Mouse (Mus musculus) cerebellum, adult (tissue): ENCODE measurements around the gene Mafk.

Source experiments
- ATAC-seq: cut with Nextera tagmentation; 2 replicates; pipeline ENCODE4 v1.9.2; 2017; ENCODE audit warnings: mild to moderate bottlenecking, moderate library complexity, mixed read lengths; ENCODE audit not compliant: insufficient number of reproducible peaks, low FRiP score, low TSS enrichment

Gene Mafk

DNA sequence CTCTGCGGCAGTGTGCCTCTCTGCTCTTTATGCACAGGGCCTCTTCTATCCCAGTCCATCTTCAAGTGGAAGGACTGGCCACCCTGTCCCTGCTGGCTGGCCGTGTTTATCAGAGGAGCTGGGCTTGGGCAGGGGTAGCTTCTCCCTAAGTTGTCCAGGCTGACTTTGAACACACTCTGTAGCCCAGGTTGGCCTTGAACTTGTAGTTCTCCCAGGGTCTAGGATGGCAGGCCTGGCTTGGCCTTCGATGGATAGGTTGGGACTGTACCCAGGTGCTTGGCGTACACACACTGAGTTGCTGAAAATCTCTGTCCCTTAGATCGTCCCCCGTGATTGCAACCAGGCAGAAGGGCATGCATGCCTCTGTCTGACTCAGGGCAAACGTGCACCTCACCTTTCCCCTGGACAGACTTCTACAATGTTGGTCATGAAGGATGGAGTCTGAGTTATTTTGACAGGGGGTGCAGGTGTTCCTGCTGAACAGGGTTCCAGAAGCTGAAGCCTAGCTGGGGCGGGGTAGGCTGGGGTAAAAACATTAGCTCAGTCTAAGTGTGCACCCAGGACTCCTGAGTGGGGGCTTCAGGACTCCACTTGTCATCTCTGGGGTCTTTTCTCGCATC, 4.8 kb downstream of the Mafk start:
- ATAC-seq: no peak

DNA sequence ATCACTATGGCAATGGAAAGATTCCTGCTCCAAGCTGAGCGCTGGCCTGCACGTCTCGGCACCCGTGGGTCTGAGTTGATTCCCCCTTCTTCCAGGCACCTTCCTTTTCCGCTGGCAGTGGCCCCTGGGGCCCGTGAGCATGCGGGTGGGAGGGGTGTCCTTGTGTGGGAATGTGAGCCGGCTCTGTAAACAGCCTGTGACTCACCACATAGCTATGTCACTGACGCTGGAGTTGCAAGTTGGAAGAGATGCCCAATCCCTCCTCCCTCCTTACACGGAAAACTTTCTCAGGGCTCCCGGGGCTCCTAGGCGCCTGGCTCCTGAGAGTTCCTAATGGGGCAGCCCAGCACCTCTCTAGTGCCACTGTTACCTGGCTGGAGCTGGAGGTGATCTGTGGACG, 5.6 kb downstream of the Mafk start:
- ATAC-seq: no peak

DNA sequence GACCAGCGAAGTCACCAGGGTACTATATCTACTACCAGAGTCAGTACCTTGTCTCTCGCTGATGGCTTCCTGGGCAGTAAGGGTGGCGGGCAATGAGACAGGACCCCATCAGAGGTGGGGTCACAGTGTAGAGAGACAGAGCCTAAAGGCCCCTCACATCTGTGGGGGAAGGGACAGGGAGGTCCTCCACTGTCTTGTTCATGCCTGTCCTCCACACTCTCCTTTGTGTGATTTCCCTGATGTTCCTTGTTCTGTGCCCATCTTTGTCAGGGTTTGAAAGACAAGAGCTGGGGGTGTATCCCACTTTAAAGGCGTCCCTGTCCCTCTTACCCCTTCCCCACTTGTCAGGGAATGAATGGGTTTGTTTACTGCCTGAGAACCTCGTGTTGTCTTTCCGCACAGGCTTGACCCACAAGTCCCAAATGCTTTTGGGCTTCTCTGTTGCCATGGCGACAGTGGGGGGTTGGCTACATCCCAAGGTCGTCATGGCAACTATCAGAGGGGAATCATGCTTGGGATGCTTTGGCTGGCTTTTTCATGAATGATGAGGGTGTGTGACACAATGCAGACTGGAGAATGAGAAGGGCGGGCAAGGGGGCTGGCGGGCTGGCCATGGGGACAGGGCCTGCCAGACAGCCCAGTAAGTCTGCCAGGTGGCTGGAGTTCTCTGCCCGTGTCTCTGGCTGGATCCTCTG, 6.3 kb downstream of the Mafk start:
- no peak for ATAC-seq

DNA sequence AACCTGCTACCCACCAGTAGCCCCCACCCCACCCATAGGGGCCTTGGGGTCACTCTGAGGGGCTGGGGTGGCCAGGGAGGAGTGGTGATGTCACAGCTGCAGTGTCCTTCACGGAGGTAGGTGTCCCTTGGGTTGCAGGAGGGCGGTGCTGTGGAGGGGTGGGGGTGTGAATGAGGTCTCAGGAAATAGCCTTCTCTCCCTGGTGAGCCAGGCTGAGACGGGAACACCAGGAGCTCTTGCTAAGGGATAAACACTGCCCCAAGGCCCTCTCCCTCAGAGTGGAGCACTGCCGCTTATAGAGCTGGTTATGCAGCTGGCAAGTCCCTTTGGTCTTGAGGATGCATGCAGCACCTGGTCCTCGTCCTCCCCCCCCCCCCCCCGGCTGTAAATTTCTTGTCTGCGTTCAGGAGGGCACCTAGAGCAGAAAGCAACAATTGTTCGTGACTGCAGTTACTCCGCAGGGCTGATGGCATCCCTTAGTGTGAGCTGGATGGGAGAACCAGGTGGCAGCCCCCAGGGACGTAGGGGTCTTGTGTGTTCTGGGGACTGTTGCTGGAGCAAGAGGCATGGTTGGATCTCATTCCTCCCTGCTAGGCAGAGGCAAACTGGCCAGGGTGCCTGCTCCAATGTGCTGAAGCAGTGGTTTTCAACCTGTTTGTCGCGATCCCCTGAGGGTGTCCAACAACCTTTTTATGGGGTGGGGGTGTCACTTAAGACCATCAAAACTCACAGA, 7.0 kb downstream of the Mafk start:
- ATAC-seq: no peak

DNA sequence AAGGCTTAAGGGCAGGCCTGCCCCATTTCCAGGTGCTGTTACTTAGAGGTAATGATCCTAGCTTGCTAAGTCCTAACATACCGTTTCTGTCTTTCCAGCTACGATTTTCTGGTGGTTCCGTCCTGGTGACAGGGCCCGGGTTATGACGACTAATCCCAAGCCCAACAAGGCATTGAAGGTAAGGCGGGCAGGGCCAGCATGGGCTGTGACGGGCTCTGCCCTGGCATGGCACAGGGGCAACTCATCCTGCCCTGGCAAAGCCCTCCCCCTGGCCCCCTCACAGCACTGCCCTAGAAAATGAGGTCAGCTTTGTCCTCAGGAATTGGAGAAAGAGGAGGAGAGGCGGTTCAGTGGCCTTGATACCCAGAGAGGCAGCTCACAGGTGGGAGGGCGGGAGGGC, 7.7 kb downstream of the Mafk start:
- ATAC-seq: no peak

DNA sequence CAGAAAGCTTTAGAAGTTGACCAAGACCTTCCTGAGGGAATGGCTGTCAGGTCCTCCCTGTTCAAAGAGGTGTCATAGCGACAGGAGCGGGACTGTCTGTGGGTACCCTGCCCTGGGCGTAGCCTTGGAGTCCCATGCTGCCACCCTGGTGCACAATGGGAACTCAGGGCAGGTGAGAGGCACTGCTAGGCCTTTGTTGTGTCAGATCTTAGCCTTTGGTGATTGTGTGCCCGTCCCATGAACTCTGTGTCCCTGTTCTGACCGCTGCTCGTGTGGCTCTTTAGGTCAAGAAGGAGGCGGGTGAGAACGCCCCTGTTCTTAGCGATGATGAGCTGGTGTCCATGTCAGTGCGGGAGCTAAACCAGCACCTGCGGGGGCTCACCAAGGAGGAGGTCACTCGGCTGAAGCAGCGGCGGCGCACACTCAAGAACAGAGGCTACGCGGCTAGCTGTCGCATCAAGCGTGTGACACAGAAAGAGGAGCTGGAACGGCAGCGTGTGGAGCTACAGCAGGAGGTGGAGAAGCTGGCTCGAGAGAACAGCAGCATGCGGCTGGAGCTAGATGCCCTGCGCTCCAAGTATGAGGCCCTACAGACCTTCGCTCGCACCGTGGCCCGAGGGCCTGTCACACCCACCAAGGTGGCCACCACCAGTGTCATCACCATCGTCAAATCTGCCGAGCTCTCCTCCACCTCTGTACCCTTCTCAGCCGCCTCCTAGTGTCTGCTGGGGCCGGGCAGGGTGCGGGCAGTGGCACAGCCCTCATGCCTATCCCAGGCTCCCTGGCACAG, 8.7 kb downstream of the Mafk start:
- ATAC-seq: no peak

DNA sequence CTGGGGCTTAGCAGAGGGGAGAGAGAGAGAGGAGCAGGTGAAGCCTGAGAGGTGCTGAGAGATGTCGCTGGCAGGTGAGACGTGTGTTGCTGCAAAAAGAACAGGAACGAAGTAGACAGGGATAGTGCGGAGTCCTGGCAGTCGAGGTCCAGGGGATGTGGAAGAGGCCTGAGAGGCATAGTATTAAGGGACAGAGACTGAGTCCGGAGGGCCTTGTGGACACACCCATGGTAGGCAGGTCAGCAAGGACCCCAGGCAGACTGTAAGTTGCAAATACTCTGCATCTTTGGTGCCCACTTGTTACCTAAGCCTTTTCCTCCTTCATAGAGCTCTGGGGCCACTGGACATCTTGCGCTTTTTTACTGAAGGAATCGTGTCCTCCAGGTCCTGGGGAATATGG, 9.9 kb downstream of the Mafk start:
- no peak for ATAC-seq

DNA sequence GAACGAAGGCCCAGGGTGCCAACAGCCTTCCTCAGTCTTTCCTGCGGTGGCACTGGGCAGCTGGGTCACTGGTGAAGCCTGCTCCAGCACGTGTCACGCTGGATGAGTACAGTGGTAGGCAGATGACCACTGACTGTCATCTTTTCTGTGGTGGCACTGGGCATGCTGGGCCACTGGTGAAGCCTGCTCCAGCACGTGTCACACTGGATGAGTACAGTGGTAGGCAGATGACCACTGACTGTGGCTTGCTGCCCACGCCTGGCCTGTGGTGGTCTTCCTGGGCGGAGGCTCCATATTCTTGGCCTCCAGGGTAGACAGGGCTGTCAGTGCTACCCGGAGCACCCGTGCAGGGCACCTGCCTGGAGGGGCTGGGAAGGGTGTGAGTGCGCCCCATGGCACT, 10.6 kb downstream of the Mafk start:
- no peak for ATAC-seq

DNA sequence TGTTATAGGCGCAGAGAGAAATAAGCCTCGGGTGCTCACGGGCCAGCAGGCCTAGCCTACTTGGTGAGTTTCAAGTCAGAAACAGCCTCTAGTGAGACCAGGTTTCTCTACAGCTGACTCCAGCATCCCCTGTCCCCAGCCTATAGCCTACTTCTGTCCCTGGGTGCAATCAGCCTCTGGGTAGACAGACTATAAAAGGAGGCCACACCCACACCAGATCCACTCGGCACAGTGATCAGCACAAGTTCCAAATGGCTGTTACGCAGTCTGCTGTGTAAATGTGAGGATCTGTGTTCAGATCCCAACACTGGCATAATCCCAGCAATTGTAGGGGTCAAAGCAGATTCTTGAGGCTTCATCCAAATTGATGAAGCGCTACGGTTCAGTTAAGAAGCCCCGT, 11.9 kb downstream of the Mafk start:
- ATAC-seq: no peak

DNA sequence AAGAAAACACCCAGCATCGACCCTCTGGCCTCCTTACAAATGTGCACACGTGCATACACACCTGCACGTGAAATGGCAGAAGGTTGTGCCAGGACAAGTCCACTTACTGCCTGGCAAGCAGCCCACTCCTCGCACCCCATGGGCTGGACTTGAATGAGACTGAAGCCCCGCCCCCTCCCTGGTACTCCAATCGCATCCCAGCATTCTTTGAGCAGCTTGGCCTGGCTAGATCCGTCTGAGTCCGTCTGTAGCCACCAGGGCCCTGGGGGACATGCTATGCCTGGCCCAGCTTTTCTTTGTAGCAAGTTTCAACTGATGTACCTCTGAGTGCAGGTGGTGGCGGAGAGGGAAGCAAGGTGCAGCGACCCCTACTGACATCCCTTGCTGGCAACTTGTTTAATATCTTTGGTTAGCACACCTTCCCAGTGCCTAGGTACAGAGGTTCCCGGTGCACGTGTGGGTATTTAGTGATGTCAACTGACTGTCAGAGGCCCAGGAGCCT, 12.3 kb downstream of the Mafk start:
- no peak for ATAC-seq

DNA sequence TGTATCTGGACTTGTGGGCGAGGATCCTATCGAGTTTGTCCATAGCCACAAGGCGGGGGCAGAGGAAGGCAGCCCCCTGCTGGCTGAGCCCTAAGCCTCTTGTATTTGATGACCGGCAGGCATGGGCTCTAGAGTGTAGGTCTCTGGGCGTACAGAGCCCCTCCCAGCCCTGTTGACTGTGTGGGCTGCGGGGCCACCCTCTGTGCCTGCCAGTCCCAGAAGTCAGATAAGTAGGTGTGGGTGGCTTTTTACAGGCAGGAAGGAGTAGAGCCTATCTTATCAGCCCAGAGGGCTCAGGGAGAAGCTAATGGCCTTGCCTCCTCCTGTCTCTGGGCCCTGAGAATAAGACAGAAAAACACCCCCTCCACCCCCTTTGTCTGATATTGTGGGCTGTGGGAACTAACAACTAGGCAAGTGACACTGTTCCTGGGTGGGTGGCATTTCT, 12.8 kb downstream of the Mafk start:
- ATAC-seq: no peak

DNA sequence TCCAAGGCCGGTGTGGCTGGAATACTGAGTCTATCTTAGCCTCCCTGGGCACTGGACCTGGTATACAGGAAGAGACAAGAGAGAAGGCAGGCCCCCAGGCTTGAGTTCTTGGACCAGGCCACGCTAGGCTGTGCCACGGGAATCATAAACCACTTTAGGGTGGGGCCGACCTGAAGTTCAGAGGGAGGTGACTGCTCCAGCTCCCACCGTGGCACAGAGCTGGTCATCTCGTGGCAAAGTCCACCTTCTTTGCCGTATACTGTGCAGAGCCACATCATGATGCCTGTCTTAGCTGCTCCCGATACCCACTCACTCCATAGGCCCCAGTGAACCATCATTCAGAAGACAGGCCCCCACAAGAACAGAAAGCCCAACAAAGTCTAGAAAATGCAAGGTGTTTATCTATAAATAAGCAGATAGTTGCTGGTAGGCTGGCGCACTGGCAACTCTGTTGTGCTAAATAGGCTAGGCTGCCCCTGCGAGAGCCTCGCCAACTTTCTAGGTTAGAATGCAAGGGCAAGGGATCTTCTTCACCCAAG, 13.3 kb downstream of the Mafk start:
- ATAC-seq: no peak

DNA sequence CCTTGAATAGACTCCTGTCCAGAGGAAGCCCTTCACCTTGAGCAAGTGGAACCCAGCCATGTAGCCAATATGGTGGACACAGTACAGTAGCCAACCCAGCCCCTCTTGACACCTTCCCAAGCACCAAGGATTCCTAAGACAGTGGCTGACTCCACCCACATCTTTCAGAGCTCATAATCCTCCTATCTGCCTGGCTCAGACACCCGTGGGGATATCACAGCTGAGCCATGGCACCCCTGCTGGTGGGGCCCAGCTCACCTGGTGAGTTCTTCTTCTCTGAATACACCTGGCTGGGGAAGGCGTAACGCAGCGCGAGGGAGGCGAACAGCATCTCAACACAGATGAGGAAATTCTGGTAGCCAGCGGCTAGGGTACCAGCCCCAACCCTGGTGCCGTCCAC, 14.6 kb downstream of the Mafk start:
- no peak for ATAC-seq

DNA sequence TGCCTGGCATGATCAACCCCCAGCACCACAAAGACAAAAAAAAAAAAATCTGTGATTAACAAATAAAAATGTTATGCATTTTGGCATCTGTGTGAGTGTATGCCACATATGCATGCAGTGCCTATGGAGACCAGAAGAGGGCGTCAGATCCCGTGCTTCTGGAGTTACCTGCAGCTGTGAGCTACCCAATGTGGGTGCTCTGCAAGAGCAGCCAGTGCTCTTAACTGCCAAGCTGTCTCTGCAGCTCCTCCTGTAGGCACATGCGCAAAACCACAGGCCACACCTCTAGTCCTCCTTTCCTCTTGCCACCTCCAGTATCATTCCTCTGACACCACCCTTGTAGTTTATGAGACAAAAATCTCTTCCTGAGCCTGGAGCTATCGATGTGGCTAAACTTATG, 18.1 kb downstream of the Mafk start:
- ATAC-seq: no peak

DNA sequence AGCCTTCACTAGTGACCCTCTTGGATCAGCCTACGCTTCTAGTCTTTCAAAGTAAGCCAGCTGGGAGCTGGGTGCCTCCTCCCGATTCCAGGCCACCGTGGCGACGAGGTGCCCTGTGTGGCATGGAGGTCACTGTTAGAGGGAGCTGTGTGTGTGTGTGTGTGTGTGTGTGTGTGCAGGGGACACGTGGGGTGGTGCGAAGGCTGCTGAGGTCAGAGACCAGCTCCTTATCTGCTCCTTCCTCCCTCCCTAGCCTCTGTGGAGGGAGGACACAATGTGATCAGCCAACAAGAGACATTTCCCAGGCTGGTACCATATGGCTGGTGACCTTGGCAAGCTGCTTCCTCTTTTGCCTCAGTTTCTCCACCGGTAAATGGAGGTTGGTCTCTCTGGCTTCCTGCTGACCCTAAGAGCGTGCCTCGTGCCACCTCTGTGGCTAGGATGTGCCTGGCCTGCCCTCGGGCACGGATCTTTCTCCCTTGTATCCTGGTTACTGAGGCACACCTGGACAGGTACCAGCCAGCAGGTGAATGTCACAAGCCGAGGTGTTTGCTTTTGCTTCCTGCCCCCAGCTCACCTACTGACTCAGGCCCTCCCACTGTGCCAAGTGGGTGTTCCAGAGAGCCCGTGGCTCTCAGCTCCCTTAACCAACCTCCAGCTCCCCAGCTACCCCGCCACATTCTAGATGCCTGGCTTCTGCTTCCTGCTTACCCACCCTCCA, 20.5 kb downstream of the Mafk start:
- ATAC-seq: no peak

DNA sequence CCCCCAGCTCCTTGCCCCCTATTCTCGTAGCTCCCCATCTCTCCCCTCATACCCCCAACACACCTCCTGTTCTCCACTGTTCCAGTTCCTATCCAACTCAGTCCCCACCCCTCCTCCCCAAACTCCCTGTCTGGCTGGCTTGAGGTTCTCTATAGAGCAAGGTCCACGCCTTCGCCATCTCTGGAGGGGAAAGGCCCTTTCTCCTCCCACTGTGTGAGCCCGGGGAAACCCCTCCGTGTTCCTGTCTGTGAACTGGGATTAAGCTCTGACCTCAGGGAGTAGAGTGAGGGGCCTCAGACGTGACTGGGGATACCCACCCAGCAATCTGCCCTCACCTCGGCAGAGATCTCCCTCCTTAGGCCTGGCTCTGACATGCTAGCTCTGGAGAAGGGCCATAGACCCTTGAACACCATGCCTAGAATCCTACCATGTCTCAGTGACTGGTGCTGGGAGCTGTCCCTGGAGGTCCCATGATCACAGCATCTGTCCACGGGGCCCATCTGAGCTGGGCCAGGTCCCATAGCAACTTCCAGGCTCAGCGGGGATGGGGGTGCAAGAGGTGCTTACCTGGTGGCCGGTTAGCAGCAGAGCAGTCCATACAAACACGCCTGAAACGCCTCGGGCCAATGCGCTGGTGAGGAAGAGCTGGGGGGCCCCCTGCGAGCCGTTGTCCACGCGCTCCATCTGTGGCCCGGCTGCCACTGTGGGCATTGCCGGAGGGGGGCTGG, 21.2 kb downstream of the Mafk start:
- no peak for ATAC-seq

DNA sequence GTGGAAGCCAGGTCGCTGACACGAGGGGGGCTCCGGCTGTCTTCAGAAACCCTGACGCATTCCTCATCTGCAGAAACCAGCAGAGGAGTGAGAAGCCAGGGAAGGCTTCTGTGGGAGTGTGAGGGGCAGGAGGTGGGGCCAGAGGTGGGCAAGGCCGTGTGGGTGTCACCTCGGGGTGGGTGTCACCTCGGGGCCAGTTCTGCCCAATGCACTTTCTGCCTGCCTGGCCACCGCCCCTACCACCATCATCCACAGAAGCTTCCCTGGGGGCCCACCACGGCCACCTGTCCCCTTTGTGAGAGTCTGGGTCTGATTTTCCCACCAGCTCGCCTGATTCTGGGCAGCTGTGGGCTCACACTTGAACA, 21.8 kb downstream of the Mafk start:
- ATAC-seq: no peak

DNA sequence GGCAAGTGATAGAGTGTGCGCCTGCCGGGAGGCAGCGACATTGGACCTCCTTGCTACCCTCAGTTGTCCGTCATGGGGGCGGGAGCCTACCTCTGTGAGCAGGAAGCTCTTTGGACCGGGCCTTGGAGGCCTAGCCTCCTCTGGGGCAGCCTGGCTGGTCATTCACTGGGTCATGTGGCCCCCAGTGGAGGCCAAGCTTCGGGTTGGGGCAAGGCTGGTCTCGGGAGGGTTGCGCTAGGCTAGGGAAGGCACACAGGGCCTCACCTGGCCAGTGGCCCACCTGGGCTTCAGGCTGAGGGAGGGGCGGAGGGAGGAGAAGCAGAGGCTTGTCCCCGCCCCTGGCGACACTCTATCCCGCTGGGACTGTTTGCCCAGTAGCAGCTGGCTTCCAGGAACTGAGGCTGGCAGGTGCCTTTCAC, 22.7 kb downstream of the Mafk start:
- no peak for ATAC-seq

DNA sequence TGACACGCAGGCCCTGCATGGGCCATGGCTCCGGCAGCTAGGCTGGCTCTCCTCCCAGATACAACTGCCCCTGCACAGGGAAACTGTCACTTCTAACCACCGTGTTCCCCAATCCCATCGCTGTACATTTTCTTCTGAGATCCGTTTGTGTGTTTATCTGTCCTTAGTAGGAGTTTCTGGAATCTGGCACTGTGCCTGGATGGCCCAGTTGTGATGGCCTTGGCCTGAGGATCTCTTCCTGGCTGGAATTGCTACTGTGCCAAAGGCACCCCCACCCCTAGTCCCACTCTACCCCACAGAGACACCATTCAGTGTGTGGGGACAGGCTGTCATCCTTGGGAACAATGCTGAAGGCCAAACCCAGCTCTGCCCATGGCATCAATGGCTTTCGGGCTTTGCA, 24.7 kb downstream of the Mafk start:
- no peak for ATAC-seq
